In the genomic region with DNA sequence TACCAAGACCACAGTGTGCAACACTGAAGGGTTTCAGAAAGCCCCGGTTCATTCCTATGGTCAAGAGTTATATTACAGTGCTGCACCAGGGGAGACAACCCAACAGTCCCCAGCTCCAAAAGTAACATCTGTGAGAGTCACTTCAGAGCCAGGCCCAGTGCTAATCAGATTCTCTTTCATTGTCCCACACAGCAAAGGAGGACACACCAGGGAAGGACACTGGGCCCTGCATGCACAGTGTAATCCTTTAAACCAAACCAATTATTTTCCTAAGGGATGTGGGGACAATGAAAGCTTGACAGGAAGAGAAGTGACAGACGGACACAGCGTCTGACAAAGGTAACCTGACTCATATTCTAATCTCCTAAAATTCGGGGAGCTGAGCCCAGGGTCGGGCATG, we compare ENCODE assay signal across 23 mouse cellular contexts. TPM values are rescaled to one million over a fixed set of nuclear protein-coding genes. Genes with fewer than 3 reads are reported as not detected.
DNase-seq lines count a peak whose midpoint lies in the region; ATAC-seq lines count a peak whose summit lies in the region.
"Had no signal": no experiment of that assay in that cellular context is flagged by ENCODE, and none has a peak within 500 bp of the region (broad histone marks: within the 10 kb centered on the region; RNA-seq: fewer than 3 reads in every experiment).

No protein-coding gene starts in this region.

- no peak overlapping the region for H3K4me3 ChIP-seq in forebrain, embryonic 15.5 days
- no peak overlapping the region for H3K4me3 ChIP-seq in forebrain, embryonic 13.5 days
- H3K4me3 ChIP-seq in hindbrain, embryonic 16.5 days (ENCODE audit: low read length): no peak overlapping the region
- H3K4me3 ChIP-seq in hindbrain, embryonic 11.5 days (ENCODE audit: low read depth, low read length): no peak overlapping the region
- H3K4me3 ChIP-seq: heart, embryonic 12.5 days; limb, embryonic 13.5 days; liver, embryonic 12.5 days had no signal

- no peak overlapping the region for H3K4me2 ChIP-seq in forebrain, embryonic 15.5 days (replicated peaks)
- no peak overlapping the region for H3K4me2 ChIP-seq in forebrain, embryonic 13.5 days
- H3K4me2 ChIP-seq in hindbrain, embryonic 16.5 days (ENCODE audit: low read length): no peak overlapping the region
- no peak overlapping the region for H3K4me2 ChIP-seq in hindbrain, embryonic 11.5 days (replicated peaks; ENCODE audit: low read depth, low read length)
- H3K4me2 ChIP-seq: heart, embryonic 12.5 days; limb, embryonic 13.5 days; liver, embryonic 12.5 days had no signal

- peaks cover 19% of the 10 kb centered on the region for H3K4me1 ChIP-seq in forebrain, embryonic 15.5 days
- H3K4me1 ChIP-seq in forebrain, embryonic 13.5 days: peaks cover 59% of the 10 kb centered on the region
- peaks cover 15% of the 10 kb centered on the region for H3K4me1 ChIP-seq in hindbrain, embryonic 16.5 days (ENCODE audit: control insufficient read depth, insufficient read depth, low read depth, low read length)
- H3K4me1 ChIP-seq in hindbrain, embryonic 11.5 days (replicated peaks; ENCODE audit: control insufficient read depth, insufficient read depth, low read length): peaks cover 10% of the 10 kb centered on the region

- no peaks in the 10 kb centered on the region for H3K27me3 ChIP-seq in forebrain, embryonic 15.5 days
- no peaks in the 10 kb centered on the region for H3K27me3 ChIP-seq in forebrain, embryonic 13.5 days
- H3K27me3 ChIP-seq in hindbrain, embryonic 16.5 days (replicated peaks; ENCODE audit: control insufficient read depth, insufficient read depth, low read length): no peaks in the 10 kb centered on the region
- H3K27me3 ChIP-seq in hindbrain, embryonic 11.5 days (ENCODE audit: control insufficient read depth, insufficient read depth, low read length): no peaks in the 10 kb centered on the region
- H3K27me3 ChIP-seq: heart, embryonic 12.5 days; limb, embryonic 13.5 days had no signal

- intact Hi-C loops in left cerebral cortex, postnatal 25 days (cut with DNase I): no loop called here

- no peaks in the 10 kb centered on the region for H3K9me3 ChIP-seq in forebrain, embryonic 15.5 days
- no peaks in the 10 kb centered on the region for H3K9me3 ChIP-seq in forebrain, embryonic 13.5 days (replicated peaks)
- no peaks in the 10 kb centered on the region for H3K9me3 ChIP-seq in hindbrain, embryonic 16.5 days (ENCODE audit: control insufficient read depth, low read length)
- H3K9me3 ChIP-seq in hindbrain, embryonic 11.5 days (ENCODE audit: control insufficient read depth, low read length): no peaks in the 10 kb centered on the region
- H3K9me3 ChIP-seq: heart, embryonic 12.5 days; limb, embryonic 13.5 days; liver, embryonic 12.5 days had no signal

- H3K36me3 ChIP-seq in forebrain, embryonic 15.5 days: no peaks in the 10 kb centered on the region
- no peaks in the 10 kb centered on the region for H3K36me3 ChIP-seq in forebrain, embryonic 13.5 days (ENCODE audit: poor library complexity, severe bottlenecking)
- no peaks in the 10 kb centered on the region for H3K36me3 ChIP-seq in hindbrain, embryonic 16.5 days (ENCODE audit: control insufficient read depth, insufficient read depth, low read length)
- H3K36me3 ChIP-seq in hindbrain, embryonic 11.5 days (ENCODE audit: control insufficient read depth, insufficient read depth, low read length): no peaks in the 10 kb centered on the region
- H3K36me3 ChIP-seq: heart, embryonic 12.5 days; limb, embryonic 13.5 days; liver, embryonic 12.5 days had no signal

- ATAC-seq in forebrain, embryonic 15.5 days (replicated peaks): 0 out of 2 replicates have a peak, but pooled peaks have one; percentile 24
- no peak for ATAC-seq in forebrain, embryonic 13.5 days
- 0 out of 2 replicates have a peak, but pooled peaks have one; percentile 21 for ATAC-seq in hindbrain, embryonic 16.5 days
- ATAC-seq in hindbrain, embryonic 11.5 days (ENCODE audit: low FRiP score): no peak
- ATAC-seq: hindbrain, postnatal 0 days; intestine, embryonic 16.5 days; liver, embryonic 12.5 days had no signal

- H3K27ac ChIP-seq in forebrain, embryonic 15.5 days (replicated peaks): no peak overlapping the region
- H3K27ac ChIP-seq in forebrain, embryonic 13.5 days: no peak overlapping the region
- no peak overlapping the region for H3K27ac ChIP-seq in hindbrain, embryonic 16.5 days (ENCODE audit: low read depth, low read length)
- H3K27ac ChIP-seq in hindbrain, embryonic 11.5 days (ENCODE audit: low read depth, low read length): no peak overlapping the region
- H3K27ac ChIP-seq: hindbrain, postnatal 0 days; limb, embryonic 13.5 days; liver, embryonic 12.5 days had no signal

- no peak for DNase-seq in hindbrain, embryonic 11.5 days (ENCODE audit: low spot score)
- peak; percentile 32 for DNase-seq in Muller cell, postnatal 12 days (ENCODE audit: inconsistent ontology term)
- peak; percentile 51 for DNase-seq in retina, embryonic 14.5 days (ENCODE audit: low spot score)
- no peak for DNase-seq in left cerebral cortex, postnatal 25 days (ENCODE audit: low spot score in 2 of 2)
- DNase-seq: adrenal gland, postnatal 25 days; cerebellum, adult 8-10 months; cerebellum, postnatal 36 days; embryo, embryonic 11 days; kidney, adult 9 months; kidney, postnatal 14 days; layer of hippocampus, postnatal 36 days; lung, adult 18-20 months; lung, postnatal 10 days; thymus, adult 18-20 months; thymus, postnatal 36 days had no signal

- H3K9ac ChIP-seq in forebrain, embryonic 15.5 days (replicated peaks): no peak overlapping the region
- no peak overlapping the region for H3K9ac ChIP-seq in forebrain, embryonic 13.5 days
- no peak overlapping the region for H3K9ac ChIP-seq in hindbrain, embryonic 16.5 days (ENCODE audit: low read depth, low read length)
- no peak overlapping the region for H3K9ac ChIP-seq in hindbrain, embryonic 11.5 days (ENCODE audit: low read depth, low read length)
- H3K9ac ChIP-seq: heart, embryonic 12.5 days; limb, embryonic 13.5 days; liver, embryonic 12.5 days had no signal

- WGBS in forebrain, embryonic 15.5 days: 27% methylated on average over 5 of the region's 5 CpGs
- WGBS in forebrain, embryonic 13.5 days: 11% methylated on average over 5 of the region's 5 CpGs
- 53% methylated on average over 5 of the region's 5 CpGs for WGBS in hindbrain, embryonic 16.5 days
- WGBS in hindbrain, embryonic 11.5 days: 36% methylated on average over 5 of the region's 5 CpGs

RNA-seq across cellular contexts. Expression of gene Maml3, which starts 32.9 kb away (rescaled TPM):
- 4.9 and 5.3 TPM in 2 replicates for polyA plus RNA-seq in forebrain, embryonic 15.5 days (2015; fragmentation: Nextera tagmentation; extraction: Ambion mirVana)
- 5.4 and 6.5 TPM in 2 replicates for polyA plus RNA-seq in forebrain, embryonic 13.5 days (2015; fragmentation: Nextera tagmentation; extraction: Ambion mirVana)
- polyA plus RNA-seq in hindbrain, embryonic 16.5 days (2015; fragmentation: Nextera tagmentation; extraction: Ambion mirVana): 5.2 and 6.2 TPM in 2 replicates
- 6.5 and 7.5 TPM in 2 replicates for polyA plus RNA-seq in hindbrain, embryonic 11.5 days (2014; fragmentation: Nextera tagmentation; extraction: Ambion mirVana)
- total RNA-seq in left cerebral cortex, postnatal 25 days (2021): 10 to 100 TPM in 1 of 2 experiments, 1 to 10 TPM in 1; 9.9 to 10.1 TPM

Comparison
In these comparisons a context has a peak if more than half of its experiments do, and no peak if none do; other contexts are left out.
1. ATAC-seq: peak in forebrain, embryonic 15.5 days (single experiment) and hindbrain, embryonic 16.5 days (single experiment); none in forebrain, embryonic 13.5 days (single experiment) and hindbrain, embryonic 11.5 days (single experiment).
2. DNase-seq: peak in Muller cell, postnatal 12 days (single experiment) and retina, embryonic 14.5 days (single experiment); none in hindbrain, embryonic 11.5 days (single experiment) and left cerebral cortex, postnatal 25 days (0 of 2).